Mouse (Mus musculus) common myeloid progenitor, adult 5-6 weeks (primary cell): ENCODE results near the gene Tcf3. TPM values are rescaled to one million over a fixed set of nuclear protein-coding genes. Genes with fewer than 3 reads are reported as not detected.
A peak's percentile ranks its signal among the peaks of the same experiment; 100 is the strongest.

ENCODE experiments used
- ATAC-seq: replicated peaks from 2 replicates; pipeline ENCODE4 v1.8.0; 2016; ENCODE audit warnings: low read depth, mild to moderate bottlenecking, moderate TSS enrichment, inconsistent platforms; ENCODE audit not compliant: poor library complexity, severe bottlenecking
- total RNA-seq: library from RNA; stranded (forward); fragments of 200-1000, 187-1606 nt; gene quantifications from 2 replicates; pipeline ENCODE4 v1.2.3, GENCODE M21; 2017

Tcf3 gene
- total RNA-seq, 1 experiment from 2014 or later, result 80.0 TPM

- no peak for ATAC-seq
These were observed 44.7 kb downstream of the Tcf3 start for GRCm38 (mm10) chr10:80388731-80389130.

GRCm38 (mm10) chr10:80387522-80387959 lies 45.9 kb downstream of the Tcf3 start, which contains the start of gene Mex3d:
Gene Mex3d, minus strand, starts transcription at chr10:80387659.
- ATAC-seq, result peak; percentile 17; the same call in 1 of the 2 replicates

DNA sequence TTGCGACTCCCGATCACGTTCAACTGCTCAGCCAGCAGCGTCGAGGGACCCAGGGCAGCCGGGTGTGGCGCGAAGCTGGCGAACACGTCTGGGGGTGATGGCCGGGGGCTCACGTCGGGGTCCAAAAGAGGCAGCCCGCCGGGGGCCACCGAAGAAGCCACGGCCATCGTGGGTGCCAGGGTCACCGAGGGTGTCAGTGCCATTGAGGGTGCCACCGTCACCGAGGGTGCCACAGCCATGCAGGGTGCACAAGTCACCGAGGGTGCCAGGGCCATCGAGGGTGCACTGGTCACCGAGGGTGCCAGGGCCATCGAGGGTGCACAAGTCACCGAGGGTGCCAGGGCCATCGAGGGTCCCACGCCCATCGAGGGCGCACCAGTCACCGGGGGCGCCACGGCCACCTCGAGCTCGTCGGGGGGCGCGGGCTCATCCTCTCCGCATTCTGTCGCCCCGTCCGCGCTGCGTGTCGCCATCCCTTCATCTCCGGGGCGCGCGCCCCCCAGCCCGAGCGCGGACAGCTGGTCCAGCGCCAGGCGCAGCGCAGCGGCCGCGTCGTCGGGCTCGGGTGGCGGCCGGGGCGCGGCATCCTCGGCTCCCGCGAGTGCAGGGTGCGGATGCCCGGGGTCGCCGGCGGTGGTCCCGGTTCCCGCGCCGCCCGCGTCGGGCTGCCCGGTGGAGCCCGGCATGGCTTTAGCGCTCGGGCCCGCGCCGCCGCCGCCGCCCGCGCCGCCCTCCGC lies 46.5 kb downstream of the Tcf3 start:
- no peak for ATAC-seq

DNA sequence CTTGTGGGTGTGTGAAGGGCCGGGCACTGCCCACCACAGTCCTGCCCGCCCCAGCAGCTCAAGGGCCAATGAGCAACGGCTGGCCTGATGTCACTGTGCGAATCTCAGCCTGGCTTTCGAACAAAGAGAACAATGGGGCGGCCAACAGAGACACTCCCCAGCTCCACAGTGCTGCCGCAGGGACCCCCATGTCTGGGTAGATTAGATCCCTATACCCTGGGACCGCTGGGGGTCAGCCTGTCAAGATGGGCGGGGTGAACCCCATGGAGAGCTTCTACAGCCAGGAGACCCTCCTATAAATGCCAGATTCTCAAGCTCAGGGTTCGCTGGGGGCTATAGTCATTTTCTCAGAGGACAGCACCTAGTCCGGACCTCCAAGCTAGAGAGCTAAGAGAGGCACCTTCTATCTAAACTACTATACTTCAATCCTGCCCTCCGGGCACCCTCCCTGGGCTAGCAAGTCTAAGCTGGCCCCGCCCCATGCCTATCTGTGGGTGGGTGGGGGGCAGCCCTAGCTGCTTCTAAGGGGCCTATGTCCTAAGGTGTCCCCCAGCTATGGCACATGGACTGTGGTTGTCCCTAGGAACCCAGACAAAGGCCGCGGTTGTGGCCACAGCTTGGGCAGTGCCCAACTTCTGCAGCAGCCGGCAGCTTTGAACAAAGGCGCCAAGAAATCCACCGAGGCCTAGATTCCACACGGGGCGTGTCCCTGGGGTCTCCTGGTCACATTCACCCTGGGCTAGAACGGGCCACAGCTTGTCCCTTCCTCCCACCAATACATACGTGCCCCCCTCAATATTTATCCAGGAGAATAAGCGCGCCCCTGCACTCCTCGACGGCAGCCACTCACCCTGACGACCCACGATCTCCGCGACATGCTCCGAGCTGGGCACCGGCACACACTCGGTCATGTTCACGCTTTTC lies 47.4 kb downstream of the Tcf3 start:
- peak; percentile 43 for ATAC-seq

DNA sequence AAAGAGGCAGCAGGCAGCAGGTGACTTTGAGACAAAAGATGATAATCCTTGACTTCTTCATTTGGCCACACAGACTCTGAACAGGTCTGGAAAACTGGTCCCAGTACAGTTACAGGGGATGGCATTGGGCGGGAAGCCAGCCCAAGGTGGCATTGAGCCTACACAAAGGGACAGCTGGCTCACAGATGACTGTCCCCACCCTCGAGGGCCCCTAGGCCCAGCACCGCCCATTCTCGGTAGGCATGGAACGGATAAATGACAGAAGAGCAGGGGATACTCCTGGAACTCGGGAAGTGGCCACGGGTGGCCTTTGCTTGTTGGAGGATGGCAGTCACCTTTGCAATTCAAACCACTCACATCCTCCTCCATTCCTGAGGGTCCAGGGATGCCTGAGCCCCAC lies 48.1 kb downstream of the Tcf3 start:
- no peak for ATAC-seq

DNA sequence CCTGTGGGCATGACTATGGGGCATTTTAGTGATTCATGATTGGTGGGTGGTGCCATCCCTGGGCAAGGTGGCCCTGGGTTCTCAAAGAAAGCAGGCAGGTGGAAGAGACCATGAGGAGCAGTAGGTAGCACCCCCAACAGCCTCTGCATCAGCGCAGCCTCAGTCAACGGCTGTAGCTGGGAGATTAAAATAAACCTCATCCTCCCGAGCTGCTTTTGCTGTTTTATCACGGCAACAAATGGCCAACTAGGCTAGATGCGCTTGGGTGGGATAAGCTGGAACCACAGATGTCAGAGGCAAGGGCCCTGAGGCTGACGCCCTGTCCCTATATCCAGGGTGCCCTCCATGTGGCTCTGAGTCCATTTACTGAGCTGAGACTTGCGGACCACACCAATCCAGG lies 48.7 kb downstream of the Tcf3 start:
- ATAC-seq, result peak; percentile 18; the same call in 1 of the 2 replicates

- no peak for ATAC-seq
These were observed 49.3 kb downstream of the Tcf3 start for GRCm38 (mm10) chr10:80384115-80384639.

DNA sequence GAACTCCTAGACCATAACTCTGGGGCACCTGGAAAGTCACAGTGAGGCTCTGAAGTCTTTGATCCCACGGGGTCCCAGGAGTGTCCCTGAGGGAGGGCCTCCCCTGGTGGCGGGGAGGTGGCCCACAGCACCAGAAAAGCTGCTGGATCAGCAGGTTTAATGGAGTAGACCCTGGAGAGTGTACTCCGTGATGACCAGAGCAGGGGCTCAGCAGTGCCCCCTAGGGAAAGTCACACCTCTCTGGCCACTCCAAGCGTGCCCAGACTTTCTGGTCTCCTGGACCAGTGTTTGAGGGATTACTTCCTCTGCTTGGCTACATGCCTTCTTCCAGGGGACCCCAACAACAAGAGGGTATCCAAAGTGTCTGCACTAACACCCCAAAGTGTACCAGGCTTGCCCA lies 50.0 kb downstream of the Tcf3 start:
- ATAC-seq, result no peak

- ATAC-seq, result no peak
These were observed 50.6 kb downstream of the Tcf3 start for GRCm38 (mm10) chr10:80382641-80383365.

GRCm38 (mm10) chr10:80377716-80378115 lies 55.7 kb downstream of the Tcf3 start:
- no peak for ATAC-seq

DNA sequence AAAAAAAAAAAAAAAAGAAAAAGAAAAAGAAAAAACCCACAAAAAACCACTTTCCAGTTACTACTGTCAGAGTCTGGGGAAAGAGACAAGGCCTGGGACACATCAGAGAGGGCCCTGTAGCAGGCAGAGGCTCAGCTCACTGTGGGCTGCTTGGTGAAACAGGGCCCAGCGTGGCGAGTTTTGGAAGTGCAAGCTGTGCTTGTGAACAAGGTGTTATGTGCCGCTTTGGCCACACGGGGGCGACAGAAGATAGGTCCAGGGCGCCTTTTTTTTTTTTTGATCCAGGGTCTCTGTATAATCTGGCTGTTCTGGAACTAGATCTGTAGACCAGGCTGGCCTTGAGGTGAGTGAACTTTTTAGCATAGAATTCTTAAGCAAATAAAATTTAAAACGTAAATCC lies 57.3 kb downstream of the Tcf3 start:
- peak; percentile 91 for ATAC-seq

GRCm38 (mm10) chr10:80374063-80374462 lies 59.4 kb downstream of the Tcf3 start:
- peak; percentile 55; the same call in 1 of the 2 replicates for ATAC-seq

DNA sequence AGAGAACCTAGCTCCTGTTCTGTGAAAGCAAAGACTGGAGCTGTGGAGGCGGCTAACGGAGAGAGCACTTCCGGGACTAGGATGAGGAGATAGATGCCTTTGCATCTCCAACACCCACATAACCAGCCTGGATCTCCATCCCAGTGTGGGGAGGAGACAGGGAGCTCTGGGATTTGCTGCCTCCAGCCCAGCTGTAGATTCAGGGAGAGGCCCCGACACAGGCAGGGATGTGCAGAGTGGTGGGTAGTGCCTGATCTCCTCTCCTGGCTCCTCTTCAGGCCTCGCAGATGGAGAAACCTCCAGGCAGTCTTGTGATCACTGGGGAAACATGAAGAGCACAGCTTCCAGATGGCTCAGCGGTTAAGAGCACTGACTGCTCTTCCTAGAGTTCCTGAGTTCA lies 60.7 kb downstream of the Tcf3 start:
- ATAC-seq, result no peak

DNA sequence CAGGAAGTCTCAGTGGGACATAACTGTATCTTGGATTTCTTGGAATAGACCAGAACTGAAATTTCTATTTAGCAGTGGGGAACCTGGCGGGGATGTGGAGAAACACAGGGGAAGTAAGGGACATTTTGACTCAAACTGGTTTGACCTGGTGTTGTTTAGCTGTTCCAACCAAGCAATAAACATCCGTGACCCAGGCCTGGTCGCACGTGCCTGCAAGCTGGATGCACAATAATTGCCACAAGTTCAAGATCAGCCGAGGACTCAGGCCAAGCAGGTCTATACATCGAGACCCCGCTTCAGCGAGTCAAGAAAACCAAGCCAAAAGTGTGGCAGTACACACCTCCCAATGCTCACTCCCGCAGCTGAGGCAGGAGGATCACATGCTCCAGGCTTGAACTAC lies 61.5 kb downstream of the Tcf3 start:
- no peak for ATAC-seq

DNA sequence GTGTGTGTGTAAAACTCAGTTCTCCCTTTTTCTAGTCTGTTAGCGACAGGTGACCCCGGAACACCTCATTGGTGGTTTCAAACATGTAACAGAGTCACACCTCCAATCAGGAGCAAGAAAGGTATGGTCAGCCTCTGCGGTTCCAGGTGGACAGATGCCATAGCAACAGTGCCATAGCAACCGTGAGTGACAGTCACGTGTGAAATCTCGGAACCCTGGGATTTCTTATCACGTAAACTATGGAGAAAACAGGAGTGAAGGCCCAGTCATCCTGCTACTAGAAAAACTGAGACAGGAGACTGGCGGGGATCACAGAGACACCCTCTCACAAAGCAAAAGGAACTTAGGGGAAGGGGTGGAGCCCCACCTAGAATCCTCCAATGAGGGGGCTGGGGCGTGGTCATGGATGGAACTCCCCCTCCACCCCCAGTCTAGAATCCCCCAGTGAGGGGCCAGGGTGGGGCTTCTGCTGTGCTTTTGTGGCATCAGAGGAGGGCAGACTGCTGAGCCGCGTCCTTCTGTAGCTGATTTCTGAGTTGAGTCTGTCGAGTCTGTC lies 62.0 kb downstream of the Tcf3 start:
- ATAC-seq, result peak; percentile 15; the same call in 1 of the 2 replicates

- ATAC-seq, result peak; percentile 39; the same call in 1 of the 2 replicates
These were observed 63.3 kb downstream of the Tcf3 start for GRCm38 (mm10) chr10:80369995-80370747.

DNA sequence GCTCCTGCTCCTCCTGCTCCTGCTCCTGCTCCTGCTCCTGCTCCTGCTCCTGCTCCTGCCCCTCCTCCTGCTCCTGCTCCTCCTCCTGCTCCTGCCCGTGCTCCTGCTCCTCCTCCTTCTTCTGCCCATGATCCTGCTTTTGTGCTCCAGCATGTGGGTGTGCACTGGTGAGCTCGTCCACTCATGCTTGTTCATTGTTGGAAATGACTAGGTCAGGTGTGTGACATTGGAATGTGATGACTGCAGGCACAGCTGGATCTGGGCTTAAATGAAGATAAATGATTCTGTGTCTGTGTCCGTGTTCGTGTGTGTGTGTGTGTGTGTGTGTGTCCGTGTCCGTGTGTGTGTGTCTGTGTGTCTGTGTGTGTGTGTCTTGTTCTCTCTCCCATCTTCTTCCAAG lies 65.1 kb downstream of the Tcf3 start:
- no peak for ATAC-seq

GRCm38 (mm10) chr10:80367954-80368353 lies 65.5 kb downstream of the Tcf3 start:
- no peak for ATAC-seq

DNA sequence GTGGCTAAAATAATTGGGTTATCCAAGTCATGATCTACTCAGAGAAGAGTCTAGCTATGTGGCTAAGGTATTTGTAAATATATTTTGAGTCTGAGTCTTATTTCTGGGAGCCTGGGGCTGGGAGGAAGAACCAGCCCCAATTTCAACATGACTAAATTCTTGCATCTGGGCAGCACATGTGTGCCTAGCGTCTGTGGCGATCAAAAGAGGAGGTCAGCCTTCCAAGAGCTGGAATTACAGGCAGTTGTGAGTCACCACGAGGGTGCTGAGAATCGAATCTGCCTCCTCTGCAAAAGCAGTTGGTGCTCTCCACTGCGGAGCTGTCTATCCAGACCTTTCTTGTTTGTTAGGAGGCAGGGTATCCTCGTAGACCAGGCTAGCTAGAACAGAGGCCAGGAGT lies 67.7 kb downstream of the Tcf3 start:
- ATAC-seq, result no peak
